Mouse (Mus musculus) ES-E14 (cell line): ENCODE data around the gene Olfr1136. TPM values are rescaled to one million over a fixed set of nuclear protein-coding genes. Genes with fewer than 3 reads are reported as not detected.

Experiments used
- DNase-seq: peaks from one replicate; pipeline ENCODE4 v3.0.0-alpha.2; 2013; ENCODE audit warnings: low read depth, low spot score
- H3K27ac ChIP-seq: 2 replicates; pipeline ENCODE4 v1.5.1; 2012; ENCODE audit warnings: low read depth, mild to moderate bottlenecking, low read length, moderate library complexity, mixed read lengths; ENCODE audit not compliant: poor library complexity, insufficient read depth, severe bottlenecking
- H3K36me3 ChIP-seq: 2 replicates; pipeline ENCODE4 v1.6.1; 2012; ENCODE audit warnings: mild to moderate bottlenecking, low read length, moderate library complexity, mixed read lengths; ENCODE audit not compliant: control insufficient read depth, poor library complexity, insufficient read depth, severe bottlenecking
- H3K4me1 ChIP-seq, 2 experiments: fragments of 150-350 bp in 1 of 2; sonication (generic) in 1 of 2; 2 replicates each; pipeline ENCODE4 v1.6.1; 2012; ENCODE audit warnings: low read length in 2 of 2, mild to moderate bottlenecking in 1 of 2, mixed read lengths in 1 of 2; ENCODE audit not compliant: control insufficient read depth in 2 of 2, insufficient read depth in 2 of 2, poor library complexity in 1 of 2
- H3K4me3 ChIP-seq, 2 experiments: fragments of 150-350 bp in 1 of 2; sonication (generic) in 1 of 2; 2 replicates each; pipeline ENCODE4 v1.5.1; 2012; ENCODE audit warnings: low read length in 2 of 2, low read depth in 1 of 2, mild to moderate bottlenecking in 1 of 2, mixed read lengths in 1 of 2; ENCODE audit not compliant: insufficient read depth in 1 of 2, poor library complexity in 1 of 2, severe bottlenecking in 1 of 2
- H3K9ac ChIP-seq: 2 replicates; pipeline ENCODE4 v1.6.1; 2012; ENCODE audit warnings: low read depth, mild to moderate bottlenecking, low read length, mixed read lengths; ENCODE audit not compliant: poor library complexity, insufficient read depth, severe bottlenecking
- H3K9me3 ChIP-seq: fragments of 150-350 bp; sonication (generic); 2 replicates; pipeline ENCODE4 v1.6.1; 2012; ENCODE audit warnings: low read depth, mild to moderate bottlenecking, low read length; ENCODE audit not compliant: control insufficient read depth, insufficient read depth
- CHD2 ChIP-seq: IDR thresholded peaks from 2 replicates; pipeline ENCODE4 v1.6.1; 2014; ENCODE audit warnings: mild to moderate bottlenecking, low read depth, low read length, inconsistent platforms
- HCFC1 ChIP-seq: IDR thresholded peaks from 2 replicates; pipeline ENCODE4 v1.6.1; 2012; ENCODE audit warnings: low read length, inconsistent platforms, borderline replicate concordance; ENCODE audit not compliant: insufficient read depth
- MAFK ChIP-seq: IDR thresholded peaks from 2 replicates; pipeline ENCODE4 v1.6.1; 2014; ENCODE audit warnings: mild to moderate bottlenecking, low read depth, low read length, inconsistent platforms; ENCODE audit not compliant: insufficient read depth
- ZC3H11A ChIP-seq: IDR thresholded peaks from 2 replicates; pipeline ENCODE4 v1.6.1; 2012; ENCODE audit warnings: low read depth, mild to moderate bottlenecking, inconsistent platforms, low read length, borderline replicate concordance
- ZNF384 ChIP-seq: IDR thresholded peaks from 2 replicates; pipeline ENCODE4 v1.6.1; 2012; ENCODE audit warnings: low read depth, low read length, inconsistent platforms
- in situ Hi-C, 2 experiments: fragments of 600-800 bp; cut with MboI; formaldehyde crosslinking; loops; one replicate each; pipeline ENCODE4 v1.15.1; 2025; ENCODE audit warnings: low sequenced_read_pairs in 2 of 2, inconsistent platforms in 1 of 2; ENCODE audit not compliant: unreplicated experiment in 2 of 2
- total RNA-seq: library from RNA; depleted of rRNA; stranded (reverse); fragments of 300-350 nt; gene quantifications from 2 replicates; pipeline ENCODE4 v1.2.3, GENCODE M21; 2012; rRNA removed

The Olfr1136 gene
- total RNA-seq, result not detected in 2 replicates

- no peak within 1 kb of the TSS for H3K9ac ChIP-seq
- no peaks in the 10 kb centered on the region for H3K9me3 ChIP-seq
- H3K36me3 ChIP-seq, result no peaks in the 10 kb centered on the region
- in situ Hi-C loops, result no loop called here
- no peak within 1 kb of the TSS for H3K27ac ChIP-seq
- no peak for DNase-seq
- no peaks in the 10 kb centered on the region for H3K4me1 ChIP-seq
- TF ChIP-seq ZNF384 (no peak), ZC3H11A (no peak), HCFC1 (no peak), CHD2 (no peak), MAFK (no peak)
- no peak within 1 kb of the TSS for H3K4me3 ChIP-seq
Measured at GRCm38 (mm10) chr2:87693847-87694246, at the start of gene Olfr1136. Gene Olfr1136 (minus strand): TSS chr2:87693947.

GRCm38 (mm10) chr2:87743452-87743851 is 49.7 kb upstream of the Olfr1136 start, which contains the start of gene Olfr1140:
Gene Olfr1140 (plus strand): TSS chr2:87743752.
- DNase-seq, result no peak
- no peak for TF ChIP-seq MAFK
- TF ChIP-seq ZNF384, result no peak
- TF ChIP-seq HCFC1, result no peak
- TF ChIP-seq ZC3H11A, result no peak
- TF ChIP-seq CHD2, result no peak
- in situ Hi-C loops, result no loop called here
- no peak within 1 kb of the TSS for H3K27ac ChIP-seq
- H3K4me3 ChIP-seq, result no peak within 1 kb of the TSS
- H3K9ac ChIP-seq, result no peak within 1 kb of the TSS
- H3K9me3 ChIP-seq, result no peaks in the 10 kb centered on the region
- no peaks in the 10 kb centered on the region for H3K36me3 ChIP-seq
- no peaks in the 10 kb centered on the region for H3K4me1 ChIP-seq

GRCm38 (mm10) chr2:87739878-87740277 is 46.1 kb upstream of the Olfr1136 start, which contains the start of gene Olfr1138:
Gene Olfr1138 (minus strand): TSS chr2:87739978.
- Histone ChIP-seq H3K4me3 (no peak within 1 kb of the TSS), H3K9ac (no peak within 1 kb of the TSS), H3K9me3 (no peaks in the 10 kb centered on the region), H3K27ac (no peak within 1 kb of the TSS), H3K4me1 (no peaks in the 10 kb centered on the region), H3K36me3 (no peaks in the 10 kb centered on the region)
- in situ Hi-C loops, result no loop called here
- TF ChIP-seq MAFK, result no peak
- no peak for DNase-seq

GRCm38 (mm10) chr2:87713079-87713478 is 19.3 kb upstream of the Olfr1136 start, which contains the start of gene Olfr1137:
Gene Olfr1137 (minus strand): TSS chr2:87713179.
- Histone ChIP-seq H3K27ac (no peak within 1 kb of the TSS), H3K9ac (no peak within 1 kb of the TSS), H3K36me3 (no peaks in the 10 kb centered on the region), H3K9me3 (no peaks in the 10 kb centered on the region), H3K4me1 (no peaks in the 10 kb centered on the region), H3K4me3 (no peak within 1 kb of the TSS)
- no peak for TF ChIP-seq HCFC1
- no peak for TF ChIP-seq ZNF384
- no peak for TF ChIP-seq ZC3H11A
- no peak for TF ChIP-seq MAFK
- TF ChIP-seq CHD2, result no peak
- DNase-seq, result no peak
- in situ Hi-C loops, result no loop called here

- H3K4me3 ChIP-seq, result no peak within 1 kb of the TSS
- no peaks in the 10 kb centered on the region for H3K4me1 ChIP-seq
- no peaks in the 10 kb centered on the region for H3K36me3 ChIP-seq
- H3K27ac ChIP-seq, result no peak within 1 kb of the TSS
- in situ Hi-C loops, result no loop called here
- no peaks in the 10 kb centered on the region for H3K9me3 ChIP-seq
- no peak within 1 kb of the TSS for H3K9ac ChIP-seq
- TF ChIP-seq MAFK (no peak), ZNF384 (no peak), HCFC1 (no peak), CHD2 (no peak), ZC3H11A (no peak)
- DNase-seq, result no peak
Measured at GRCm38 (mm10) chr2:87673564-87673963, 20.2 kb downstream of the Olfr1136 start, which contains the start of gene Olfr1135. Gene Olfr1135 (minus strand): TSS chr2:87673664.
